Mouse (Mus musculus) heart, postnatal 14 days (tissue): ENCODE measurements around the gene Cysrt1. TPM values are rescaled to one million over a fixed set of nuclear protein-coding genes. Genes with fewer than 3 reads are reported as not detected.
"Not testable (repeated sequence)": the region's sequence is repeated elsewhere in the genome, so short reads cannot be mapped to it uniquely, and the experiment has no call there.

ENCODE experiments used
- DNase-seq, 2 experiments: peaks; one replicate each; pipeline ENCODE4 v3.0.0; 2021 to 2022
- intact Hi-C: fragments of 180-260 bp; cut with DNase I; formaldehyde crosslinking; loops from one replicate; pipeline ENCODE4 v1.15.1; 2025
- total RNA-seq, 2 experiments: library from RNA; stranded (reverse); gene quantifications; 2 replicates each; pipeline ENCODE4 v1.2.3; 2021

The Cysrt1 gene
- total RNA-seq, 2 experiments from 2014 or later = not detected

- peak in 1 of 2 experiments; percentile 42 for DNase-seq
- intact Hi-C loops = no loop called here
These were observed 23.8 kb upstream of the Cysrt1 start for GRCm38 (mm10) chr2:25265897-25266656.

- intact Hi-C loops = no loop called here
These were observed 22.6 kb upstream of the Cysrt1 start for GRCm38 (mm10) chr2:25264851-25265250.

GRCm38 (mm10) chr2:25264286-25264660 lies 22.0 kb upstream of the Cysrt1 start:
- DNase-seq = no peak
- intact Hi-C loops = no loop called here

More at GRCm38 (mm10) chr2:25264851-25265250, 22.6 kb upstream of the Cysrt1 start:
- no peak for DNase-seq

GRCm38 (mm10) chr2:25263623-25264285 lies 21.5 kb upstream of the Cysrt1 start:
- intact Hi-C loops = no loop called here
- no peak for DNase-seq

- DNase-seq = peak; percentile 33 to 46
- intact Hi-C loops = no loop called here
These were observed 20.8 kb upstream of the Cysrt1 start for GRCm38 (mm10) chr2:25262795-25263622.

- intact Hi-C loops = no loop called here
- peak; percentile 92 to 93 for DNase-seq
These were observed 20.1 kb upstream of the Cysrt1 start, which contains the start of gene Tprn for GRCm38 (mm10) chr2:25262291-25262767. Tprn (plus strand) TSS chr2:25262618.

- intact Hi-C loops = no loop called here
- DNase-seq = no peak
These were observed 19.6 kb upstream of the Cysrt1 start for GRCm38 (mm10) chr2:25261870-25262269.

GRCm38 (mm10) chr2:25258887-25259286 lies 16.6 kb upstream of the Cysrt1 start:
- intact Hi-C loops = no loop called here
- no peak for DNase-seq

- intact Hi-C loops, DNase-seq: not testable (repeated sequence)
These were observed 15.0 kb upstream of the Cysrt1 start for GRCm38 (mm10) chr2:25257250-25257649.

GRCm38 (mm10) chr2:25256443-25257109 lies 14.3 kb upstream of the Cysrt1 start:
- intact Hi-C loops = not testable (repeated sequence)
- DNase-seq = peak; percentile 44 to 64

- DNase-seq = peak; percentile 85 to 89
- intact Hi-C loops = loop anchor here (2.0 kb wide), 1 partner anchor 61 kb away; no protein-coding TSS in a partner anchor
These were observed 13.1 kb upstream of the Cysrt1 start, which contains the start of gene Tmem203 for GRCm38 (mm10) chr2:25255284-25255779. Tmem203 (plus strand) TSS chr2:25255439.

- no peak for DNase-seq
- intact Hi-C loops = loop anchor here (2.0 to 5.0 kb wide), 2 partner anchors 24 to 155 kb away; partner anchors contain the start of gene Noxa1
These were observed 10.1 kb upstream of the Cysrt1 start for GRCm38 (mm10) chr2:25252331-25252730.

- intact Hi-C loops = no loop called here
- DNase-seq = no peak
These were observed 4.2 kb upstream of the Cysrt1 start, which contains the start of gene AL732309.1 for GRCm38 (mm10) chr2:25246183-25247072. AL732309.1 (minus strand) TSS chr2:25246863.

GRCm38 (mm10) chr2:25244144-25244543 lies 1.9 kb upstream of the Cysrt1 start:
- DNase-seq = no peak
- intact Hi-C loops = no loop called here

- intact Hi-C loops = no loop called here
- DNase-seq = no peak
These were observed 1.1 kb upstream of the Cysrt1 start for GRCm38 (mm10) chr2:25243342-25243741.

GRCm38 (mm10) chr2:25241438-25241775 lies 845 bp downstream of the Cysrt1 start:
- no peak for DNase-seq
- intact Hi-C loops = no loop called here

- peak; percentile 43 to 66 for DNase-seq
- intact Hi-C loops = no loop called here
These were observed 1.4 kb downstream of the Cysrt1 start for GRCm38 (mm10) chr2:25240723-25241437.

GRCm38 (mm10) chr2:25240310-25240709 lies 1.9 kb downstream of the Cysrt1 start:
- intact Hi-C loops = no loop called here

More at GRCm38 (mm10) chr2:25240310-25240709, 1.9 kb downstream of the Cysrt1 start:
- DNase-seq = no peak
